In the genomic region with DNA sequence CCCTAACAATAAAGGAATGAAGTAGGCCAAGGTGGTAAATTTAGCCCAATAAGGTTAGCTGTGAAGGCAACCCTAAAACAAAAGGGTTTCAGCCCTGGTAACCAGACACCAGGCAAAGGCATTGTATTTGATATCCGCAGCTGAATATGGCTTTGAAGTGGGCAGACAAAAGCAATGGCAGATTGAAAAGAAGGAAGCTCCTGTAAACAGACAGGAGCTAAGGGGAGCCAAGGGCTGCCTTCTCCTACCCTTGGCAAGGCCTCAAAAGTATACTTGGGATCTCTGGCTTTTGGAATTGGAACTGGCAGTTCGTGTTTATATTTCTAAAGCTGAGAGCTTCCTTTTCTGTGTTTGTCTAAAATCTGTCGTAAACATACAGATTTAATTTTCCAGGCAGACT, we compare ENCODE assay signal across 26 mouse cellular contexts. TPM values are rescaled to one million over a fixed set of nuclear protein-coding genes. Genes with fewer than 3 reads are reported as not detected.
A peak's percentile ranks its signal among the peaks of the same experiment; 100 is the strongest.
DNase-seq lines count a peak whose midpoint lies in the region; ATAC-seq and TF ChIP-seq lines count a peak whose summit lies in the region.
"Had no signal": no experiment of that assay in that cellular context is flagged by ENCODE, and none has a peak within 500 bp of the region (broad histone marks: within the 10 kb centered on the region; RNA-seq: fewer than 3 reads in every experiment).

No protein-coding gene starts in this region.

- no peaks in the 10 kb centered on the region for H3K36me3 ChIP-seq in forebrain, embryonic 14.5 days (ENCODE audit: control insufficient read depth, insufficient read depth, low read length)
- no peaks in the 10 kb centered on the region for H3K36me3 ChIP-seq in forebrain, embryonic 11.5 days (ENCODE audit: control insufficient read depth, insufficient read depth, low read length)
- H3K36me3 ChIP-seq in forebrain, postnatal 0 days (ENCODE audit: insufficient read depth) = no peaks in the 10 kb centered on the region
- H3K36me3 ChIP-seq in forebrain, embryonic 12.5 days (replicated peaks) = no peaks in the 10 kb centered on the region
- H3K36me3 ChIP-seq: embryonic facial prominence, embryonic 13.5 days; embryonic facial prominence, embryonic 15.5 days; G1E had no signal

- no peak overlapping the region for H3K4me3 ChIP-seq in forebrain, embryonic 14.5 days (ENCODE audit: low read depth, low read length)
- H3K4me3 ChIP-seq in forebrain, embryonic 11.5 days (ENCODE audit: low read depth, low read length) = no peak overlapping the region
- H3K4me3 ChIP-seq in forebrain, postnatal 0 days (ENCODE audit: low read depth, low read length) = no peak overlapping the region
- H3K4me3 ChIP-seq in forebrain, embryonic 12.5 days (replicated peaks) = no peak overlapping the region
- no peak overlapping the region for H3K4me3 ChIP-seq in lung, adult 2 months (replicated peaks; ENCODE audit: extremely low read depth, low read depth, low read length)
- H3K4me3 ChIP-seq: embryonic facial prominence, embryonic 13.5 days; embryonic facial prominence, embryonic 15.5 days; erythroblast, embryonic 14.5 days; forebrain, embryonic 13.5 days had no signal

- ATAC-seq in forebrain, embryonic 14.5 days = peak; percentile 44; the same call in 1 of the 2 replicates
- no peak for ATAC-seq in forebrain, embryonic 11.5 days (replicated peaks; ENCODE audit: low FRiP score)
- peak; percentile 25; the same call in 1 of the 2 replicates for ATAC-seq in forebrain, postnatal 0 days
- ATAC-seq in forebrain, embryonic 12.5 days (ENCODE audit: low FRiP score) = no peak
- ATAC-seq: activated CD4-positive, CD25-positive, alpha-beta regulatory T cell, adult 4 months; CD4-positive, CD25-positive, alpha-beta regulatory T cell, adult 4 months; forebrain, embryonic 13.5 days; Patski had no signal

- no peak for TF ChIP-seq CTCF in forebrain, postnatal 0 days (IDR thresholded peaks at IDR 0.05; ENCODE audit: low read depth)
- TF ChIP-seq CTCF in lung, adult 2 months (IDR thresholded peaks at IDR 0.05; ENCODE audit: insufficient read depth, low read length) = no peak

- no peak overlapping the region for H3K9ac ChIP-seq in forebrain, embryonic 14.5 days (ENCODE audit: low read length)
- no peak overlapping the region for H3K9ac ChIP-seq in forebrain, embryonic 11.5 days (ENCODE audit: low read length)
- H3K9ac ChIP-seq in forebrain, postnatal 0 days = no peak overlapping the region
- no peak overlapping the region for H3K9ac ChIP-seq in forebrain, embryonic 12.5 days
- H3K9ac ChIP-seq: embryonic facial prominence, embryonic 13.5 days; embryonic facial prominence, embryonic 15.5 days; forebrain, embryonic 13.5 days had no signal

- DNase-seq in forebrain, embryonic 14.5 days (ENCODE audit: low spot score) = peak; percentile 58
- DNase-seq in forebrain, embryonic 11.5 days (ENCODE audit: low spot score) = no peak
- peak; percentile 18 for DNase-seq in forebrain, postnatal 0 days
- DNase-seq in lung, postnatal 25 days (ENCODE audit: low spot score) = peak; percentile 1
- no peak for DNase-seq in lung, adult 2 months
- DNase-seq: adrenal gland, adult 8-10 months; adrenal gland, postnatal 14 days; adrenal gland, postnatal 36 days; B cell, adult 2 months; cerebellum, adult 11 months; cerebellum, adult 18-20 months; cerebellum, adult 8-10 months; cerebellum, adult 9-11 months; cerebellum, postnatal 14 days; cerebellum, postnatal 36 days; embryo, embryonic 11 days had no signal

- 60% methylated on average over 3 of the region's 3 CpGs for WGBS in forebrain, embryonic 14.5 days
- WGBS in forebrain, embryonic 11.5 days = 75% methylated on average over 3 of the region's 3 CpGs
- 38% methylated on average over 3 of the region's 3 CpGs for WGBS in forebrain, postnatal 0 days
- WGBS in forebrain, embryonic 12.5 days = 66% methylated on average over 3 of the region's 3 CpGs
- WGBS in lung, adult 2 months = 45% methylated on average over 3 of the region's 3 CpGs

- 0 out of 2 replicates have a peak, but pooled peaks cover 2% of the 10 kb centered on the region for H3K4me1 ChIP-seq in forebrain, embryonic 14.5 days (ENCODE audit: control insufficient read depth, insufficient read depth, low read length)
- no peaks in the 10 kb centered on the region for H3K4me1 ChIP-seq in forebrain, embryonic 11.5 days (replicated peaks; ENCODE audit: control insufficient read depth, insufficient read depth, low read length)
- H3K4me1 ChIP-seq in forebrain, postnatal 0 days (ENCODE audit: insufficient read depth) = no peaks in the 10 kb centered on the region
- H3K4me1 ChIP-seq in forebrain, embryonic 12.5 days = no peaks in the 10 kb centered on the region
- no peaks in the 10 kb centered on the region for H3K4me1 ChIP-seq in lung, adult 2 months (ENCODE audit: control insufficient read depth, insufficient read depth, low read length)
- H3K4me1 ChIP-seq: embryonic facial prominence, embryonic 13.5 days; embryonic facial prominence, embryonic 15.5 days; forebrain, embryonic 13.5 days had no signal

- H3K27ac ChIP-seq in forebrain, embryonic 14.5 days (ENCODE audit: low read depth, low read length) = no peak overlapping the region
- no peak overlapping the region for H3K27ac ChIP-seq in forebrain, embryonic 11.5 days (ENCODE audit: low read depth, low read length)
- H3K27ac ChIP-seq in forebrain, postnatal 0 days (ENCODE audit: low read depth, low read length) = no peak overlapping the region
- H3K27ac ChIP-seq in forebrain, embryonic 12.5 days = no peak overlapping the region
- H3K27ac ChIP-seq: embryonic facial prominence, embryonic 13.5 days; embryonic facial prominence, embryonic 15.5 days; forebrain, embryonic 13.5 days had no signal

- no peak overlapping the region for H3K4me2 ChIP-seq in forebrain, embryonic 14.5 days (ENCODE audit: low read length)
- H3K4me2 ChIP-seq in forebrain, embryonic 11.5 days (ENCODE audit: low read depth, low read length, severe bottlenecking) = no peak overlapping the region
- H3K4me2 ChIP-seq in forebrain, postnatal 0 days (ENCODE audit: low read depth) = no peak overlapping the region
- no peak overlapping the region for H3K4me2 ChIP-seq in forebrain, embryonic 12.5 days
- H3K4me2 ChIP-seq: embryonic facial prominence, embryonic 13.5 days; embryonic facial prominence, embryonic 15.5 days; forebrain, embryonic 13.5 days had no signal

- no peaks in the 10 kb centered on the region for H3K27me3 ChIP-seq in forebrain, embryonic 14.5 days (replicated peaks; ENCODE audit: control insufficient read depth, insufficient read depth, low read length)
- no peaks in the 10 kb centered on the region for H3K27me3 ChIP-seq in forebrain, embryonic 11.5 days (ENCODE audit: control insufficient read depth, insufficient read depth, low read length)
- H3K27me3 ChIP-seq in forebrain, postnatal 0 days (ENCODE audit: insufficient read depth, low read length) = no peaks in the 10 kb centered on the region
- no peaks in the 10 kb centered on the region for H3K27me3 ChIP-seq in forebrain, embryonic 12.5 days
- H3K27me3 ChIP-seq: CH12.LX; embryonic facial prominence, embryonic 13.5 days; embryonic facial prominence, embryonic 15.5 days; forebrain, embryonic 13.5 days; Patski had no signal

- H3K9me3 ChIP-seq in forebrain, embryonic 14.5 days (replicated peaks; ENCODE audit: control insufficient read depth, low read length) = no peaks in the 10 kb centered on the region
- H3K9me3 ChIP-seq in forebrain, embryonic 11.5 days (ENCODE audit: control insufficient read depth, low read length) = no peaks in the 10 kb centered on the region
- H3K9me3 ChIP-seq in forebrain, postnatal 0 days (ENCODE audit: low read length) = no peaks in the 10 kb centered on the region
- H3K9me3 ChIP-seq in forebrain, embryonic 12.5 days = no peaks in the 10 kb centered on the region
- H3K9me3 ChIP-seq: embryonic facial prominence, embryonic 13.5 days; embryonic facial prominence, embryonic 15.5 days; forebrain, embryonic 13.5 days had no signal

- TF ChIP-seq POLR2A in lung, adult 2 months (IDR thresholded peaks at IDR 0.05; ENCODE audit: borderline replicate concordance, extremely low read depth, low read depth, low read length) = no peak

RNA-seq across cellular contexts. Expression of gene Sorbs2, which starts 21.3 kb away (rescaled TPM):
- polyA plus RNA-seq in forebrain, embryonic 14.5 days (2014; fragmentation: Nextera tagmentation; extraction: Ambion mirVana) = 72.8 and 78.0 TPM in 2 replicates
- 78.7 and 83.0 TPM in 2 replicates for polyA plus RNA-seq in forebrain, embryonic 11.5 days (2014; fragmentation: Nextera tagmentation; extraction: Ambion mirVana)
- total RNA-seq in forebrain, postnatal 0 days (2014; rRNA removed) = 66.9 and 88.8 TPM in 2 replicates
- 20.8 and 33.2 TPM in 2 replicates for polyA plus RNA-seq in forebrain, postnatal 0 days (2015; fragmentation: Nextera tagmentation; extraction: Ambion mirVana)
- polyA plus RNA-seq in forebrain, embryonic 12.5 days (2016; fragmentation: Nextera tagmentation; extraction: Ambion mirVana) = 113 and 115 TPM in 2 replicates
- 6.5 and 10.1 TPM in 2 replicates for polyA plus RNA-seq in lung, adult 2 months (2012; rRNA removed)
- total RNA-seq: CH12.LX had no signal
- polyA plus RNA-seq: G1E had no signal

Comparison
In these comparisons a context has a peak if more than half of its experiments do, and no peak if none do; other contexts are left out.
1. ATAC-seq: peak in forebrain, embryonic 14.5 days (single experiment) and forebrain, postnatal 0 days (single experiment); none in forebrain, embryonic 11.5 days (single experiment) and forebrain, embryonic 12.5 days (single experiment).
2. DNase-seq: peak in forebrain, embryonic 14.5 days (single experiment), forebrain, postnatal 0 days (single experiment) and lung, postnatal 25 days (single experiment); none in forebrain, embryonic 11.5 days (single experiment) and lung, adult 2 months (single experiment).